Mouse (Mus musculus) 3134 (cell line): ENCODE measurements around the gene Zc3hav1.

Source experiments
- DNase-seq: peaks from one replicate; pipeline ENCODE4 v3.0.0-alpha.2; 2011; ENCODE audit warnings: low spot score; ENCODE audit not compliant: insufficient read length; ENCODE audit errors: extremely low read depth

Zc3hav1 gene

DNA sequence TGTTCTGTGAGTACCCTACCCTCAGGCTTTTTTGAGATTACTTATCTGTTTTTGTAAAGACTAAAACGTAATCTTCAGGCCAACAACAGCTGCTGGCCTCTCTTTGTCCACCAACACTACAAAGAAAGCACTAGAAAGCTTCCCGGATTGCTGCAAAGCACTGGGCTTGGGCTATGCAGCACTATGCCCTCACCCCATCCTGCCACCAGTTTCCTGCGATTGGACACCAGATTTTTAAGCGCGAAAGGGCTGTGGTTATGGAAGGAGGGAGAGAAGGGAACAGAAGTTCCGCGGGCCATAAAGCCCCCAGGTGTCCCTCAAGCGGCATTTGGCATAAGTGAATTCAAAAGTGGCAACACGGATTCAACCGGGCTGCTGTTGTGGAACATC, 56.2 kb downstream of the Zc3hav1 start:
- DNase-seq = no peak

DNA sequence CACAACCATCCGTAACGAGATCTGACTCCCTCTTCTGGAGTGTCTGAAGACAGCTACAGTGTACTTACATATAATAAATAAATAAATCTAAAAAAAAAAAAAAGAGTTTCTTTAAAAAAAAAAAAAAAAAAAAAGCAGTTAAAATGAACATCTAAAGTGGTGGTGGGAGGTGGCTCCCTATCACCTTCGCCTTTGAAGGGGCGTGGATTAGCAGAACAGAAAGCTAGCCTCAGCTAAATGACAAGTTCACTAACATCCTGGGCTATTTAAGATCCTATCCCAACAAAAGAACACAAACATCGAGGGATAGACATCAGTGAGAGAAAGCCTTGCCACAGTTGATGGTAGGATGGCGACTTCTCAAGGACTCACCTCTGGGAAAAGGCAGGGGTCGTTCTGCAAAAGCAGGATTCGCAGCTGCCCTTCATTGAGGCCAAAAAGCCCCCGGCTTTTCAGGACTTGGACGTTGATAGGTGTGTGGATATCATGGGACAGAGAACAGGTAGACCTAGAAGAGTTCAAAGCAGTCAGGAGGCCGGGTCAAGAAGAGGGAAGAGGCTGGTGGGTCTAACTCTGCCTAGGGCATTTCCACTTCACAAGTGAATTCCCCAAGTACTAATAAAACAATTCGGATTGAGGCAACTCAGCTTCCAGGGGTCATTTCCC, 56.7 kb downstream of the Zc3hav1 start:
- peak; percentile 19 for DNase-seq

DNA sequence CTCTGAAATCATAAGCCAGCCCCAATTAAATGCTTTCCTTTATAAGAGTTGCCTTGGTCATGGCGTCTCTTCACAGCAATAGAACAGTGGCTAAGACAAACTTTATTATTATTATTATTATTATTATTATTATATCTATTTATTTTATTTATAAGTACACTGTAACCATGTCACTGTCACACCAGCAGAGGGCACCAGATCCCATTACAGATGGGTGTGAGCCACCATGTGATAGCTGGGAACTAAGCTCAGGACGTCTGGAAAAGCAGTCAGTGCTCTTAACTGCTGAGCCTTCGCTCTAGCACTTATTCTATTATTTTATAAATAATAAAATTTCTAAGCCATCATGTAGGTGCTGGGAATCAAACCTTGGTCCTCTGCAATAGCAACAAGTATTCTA, 60.7 kb downstream of the Zc3hav1 start:
- DNase-seq = no peak

GRCm38 (mm10) chr6:38292871-38293646, 61.3 kb downstream of the Zc3hav1 start:
- DNase-seq = no peak

DNA sequence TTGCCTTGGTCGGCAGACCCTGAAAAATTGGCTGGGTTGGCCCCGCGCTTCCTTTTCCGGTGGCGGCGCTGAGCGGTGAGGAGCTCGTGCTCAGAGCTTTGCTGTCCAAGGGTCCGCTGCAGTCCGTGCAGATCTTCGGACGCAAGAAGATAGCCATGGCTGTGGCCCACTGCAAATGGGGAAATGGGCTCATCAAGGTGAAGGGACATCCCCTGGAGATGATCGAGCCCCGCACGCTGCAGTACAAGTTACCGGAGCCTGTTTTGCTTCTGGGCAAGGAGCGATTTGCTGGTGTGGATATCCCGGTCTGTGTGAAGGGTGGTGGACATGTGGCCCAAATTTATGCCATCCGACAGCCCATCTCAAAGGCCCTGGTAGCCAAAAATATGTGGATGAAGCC, 70.0 kb downstream of the Zc3hav1 start:
- no peak for DNase-seq

GRCm38 (mm10) chr6:38264466-38264865, 89.9 kb downstream of the Zc3hav1 start:
- no peak for DNase-seq

DNA sequence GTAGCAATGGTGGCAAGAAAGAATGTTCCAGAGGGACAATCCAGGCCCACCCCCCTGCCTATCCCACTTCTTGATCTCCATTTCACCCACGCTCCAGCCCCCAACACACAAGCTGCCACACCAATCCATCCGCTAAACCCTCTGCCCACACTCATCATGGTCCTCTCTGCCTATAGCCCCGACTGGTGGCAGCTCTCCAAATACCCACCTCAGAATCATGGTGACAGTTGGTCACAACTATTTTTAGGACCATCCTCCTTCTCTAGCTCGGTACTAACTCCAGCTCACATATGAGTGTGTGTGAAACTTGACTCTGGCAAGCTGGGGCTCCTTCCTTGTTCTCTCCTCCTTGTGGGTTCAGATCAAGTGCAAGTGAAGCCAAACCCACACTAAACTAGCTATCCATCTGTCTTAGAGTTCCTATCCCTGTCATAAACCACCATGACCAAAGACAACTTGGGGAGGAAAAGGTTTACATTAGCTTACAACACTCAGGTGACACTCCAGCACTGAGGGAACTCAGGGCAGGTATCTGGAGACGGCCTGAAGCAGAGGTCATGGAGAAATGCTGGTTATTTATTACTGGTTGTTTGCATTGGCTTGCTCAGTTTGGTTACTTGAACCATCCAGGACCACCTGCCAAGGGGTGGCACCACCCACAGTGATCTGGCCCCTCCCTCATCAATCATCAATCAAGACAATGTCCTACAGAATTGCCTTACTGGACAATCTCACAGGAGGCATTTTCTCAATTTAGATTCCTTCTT, 90.8 kb downstream of the Zc3hav1 start:
- no peak for DNase-seq

DNA sequence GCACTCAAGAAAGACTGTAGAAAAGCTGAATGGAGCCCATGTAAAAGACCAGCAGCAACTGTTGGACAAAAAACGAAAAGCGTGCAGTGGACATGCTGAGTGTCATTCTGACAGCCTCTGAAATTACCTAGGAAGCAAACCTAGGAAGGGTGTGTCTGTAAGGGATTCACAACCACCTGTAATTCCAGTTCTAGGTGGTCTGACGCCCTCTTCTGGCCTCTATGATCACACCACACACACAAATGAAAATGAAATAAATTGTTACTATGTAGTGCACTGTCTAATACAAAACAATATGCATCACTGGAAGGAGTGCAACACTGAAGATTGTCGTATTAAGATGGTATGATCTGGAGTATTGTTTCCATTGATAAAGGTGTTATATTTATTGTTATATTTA, 92.5 kb downstream of the Zc3hav1 start:
- no peak for DNase-seq

DNA sequence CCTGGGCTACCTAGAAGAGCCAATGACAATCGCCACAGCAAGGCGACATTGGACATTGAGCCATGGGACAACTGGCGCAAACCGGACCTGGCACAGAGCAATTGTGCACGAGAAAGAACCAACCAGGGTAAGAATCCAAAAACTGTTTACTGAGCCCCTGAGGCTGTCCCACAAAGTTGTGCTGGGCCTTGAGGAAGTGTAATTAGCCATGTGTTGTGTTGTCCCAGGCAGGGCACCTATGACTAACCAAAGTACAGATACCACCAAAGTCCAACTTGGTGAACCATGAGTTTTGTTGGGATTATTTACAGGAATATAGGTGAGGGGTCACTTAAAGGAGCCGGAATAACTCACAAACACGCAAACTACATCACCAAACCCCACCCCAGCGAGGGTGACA, 96.9 kb downstream of the Zc3hav1 start:
- no peak for DNase-seq

DNA sequence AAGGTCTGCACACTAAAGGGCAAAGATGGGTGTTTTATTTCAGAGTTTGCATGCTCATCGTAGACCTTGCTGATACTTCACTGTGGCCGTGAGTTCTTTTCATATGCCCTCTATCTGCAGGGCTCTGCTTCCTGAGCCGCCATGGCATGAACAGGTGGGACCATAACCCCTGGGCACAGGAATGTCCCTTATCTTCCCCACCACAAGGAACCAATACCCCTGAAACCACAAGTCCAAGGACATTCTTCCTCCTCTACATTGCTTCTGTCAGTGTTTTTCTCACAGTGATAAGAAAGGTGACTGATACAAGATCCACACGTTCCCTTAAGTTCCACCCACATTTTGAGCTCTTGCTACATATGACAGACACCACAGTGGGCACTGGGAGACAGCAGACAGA, 97.6 kb downstream of the Zc3hav1 start:
- DNase-seq = no peak

DNA sequence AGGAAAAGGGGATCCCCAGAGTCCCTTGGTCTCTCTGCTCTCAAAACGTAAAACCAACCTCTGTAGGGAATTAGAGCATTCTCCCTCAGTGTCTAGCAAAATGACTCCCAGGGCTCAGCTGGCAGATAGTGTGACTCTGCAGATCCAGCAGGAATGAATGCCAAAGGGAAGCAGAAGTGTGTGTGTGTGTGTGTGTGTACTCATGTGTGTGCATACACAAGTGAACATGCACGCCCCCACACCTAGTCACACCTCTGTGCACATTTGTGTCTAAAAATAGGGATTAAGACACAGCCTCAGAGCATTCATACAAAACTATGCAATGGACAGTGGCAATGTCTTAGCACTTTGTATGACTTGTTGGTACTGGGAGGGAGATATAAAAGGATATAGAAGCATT, 98.6 kb downstream of the Zc3hav1 start:
- DNase-seq = no peak
